Mouse (Mus musculus): ENCODE results near the gene Olfr312. TPM values are rescaled to one million over a fixed set of nuclear protein-coding genes. Genes with fewer than 3 reads are reported as not detected.
"Not testable (repeated sequence)": the region's sequence is repeated elsewhere in the genome, so short reads cannot be mapped to it uniquely, and the experiment has no call there.

Gene Olfr312
- not detected for polyA plus RNA-seq (2021)

DNA sequence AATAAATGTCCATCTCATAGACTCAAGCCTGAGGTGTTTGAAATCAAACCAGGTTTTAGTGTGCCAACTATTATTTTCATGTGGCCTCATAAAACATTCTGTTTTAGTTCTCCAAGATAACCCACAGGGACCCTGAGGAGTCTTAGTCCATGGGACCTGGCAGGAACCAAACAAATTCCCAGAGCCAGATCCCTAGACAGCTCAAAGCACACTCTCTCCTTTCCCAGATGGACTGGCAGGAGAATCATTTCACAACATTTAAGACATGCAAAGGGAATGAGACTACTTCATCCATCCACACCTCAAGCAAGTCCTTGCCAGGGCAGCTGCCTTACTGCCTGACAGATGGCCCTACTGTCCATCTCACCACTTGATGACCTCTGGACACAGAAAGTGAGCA lies at the start of gene Olfr312:
Gene Olfr312, plus strand, starts transcription at position 301 of the 400 bp plus-strand sequence.
- CTCF ChIA-PET: not testable (repeated sequence)

GRCm38 (mm10) chr11:58782480-58783089 lies 46.5 kb upstream of the Olfr312 start, which contains the start of gene Olfr314:
Gene Olfr314, plus strand, starts transcription at chr11:58782952.
- DNase-seq (ENCODE audit: low read depth, low spot score) (no peak), ATAC-seq (no peak)
- ChIA-PET CTCF (no interaction called here), POLR2A (no interaction called here)
- no peak for TF ChIP-seq CTCF (IDR thresholded peaks at IDR 0.05)
- no peaks in the 10 kb centered on the region for H3K27me3 ChIP-seq
- in situ Hi-C loops (cut with MboI; ENCODE audit: low pct_unique_long_range_greater_than_20kb): no loop called here

More for the DNA sequence above, at the start of gene Olfr312:
- H3K27me3 ChIP-seq; DNase-seq (ENCODE audit: low read depth, low spot score); ATAC-seq; in situ Hi-C loops (cut with MboI; ENCODE audit: low pct_unique_long_range_greater_than_20kb); POLR2A ChIA-PET: not testable (repeated sequence)

DNA sequence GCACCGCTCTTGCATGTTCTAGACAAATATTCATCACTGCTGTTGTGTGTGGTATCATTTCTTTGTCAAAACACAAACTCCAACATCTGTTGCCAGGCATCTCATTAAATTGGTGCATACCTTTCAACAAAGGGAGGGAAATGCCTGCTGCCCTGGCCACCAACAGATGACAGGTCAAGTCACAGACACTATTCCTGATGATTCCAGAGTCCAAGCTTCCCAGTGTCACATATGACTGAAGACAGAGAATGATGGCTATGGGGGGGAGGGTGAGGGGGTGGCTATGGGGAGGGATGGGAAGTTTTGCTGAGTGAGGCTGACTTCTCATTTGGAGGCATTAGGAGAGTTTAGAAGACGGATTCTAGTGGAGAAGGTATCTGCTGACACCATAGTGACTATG lies 44.9 kb upstream of the Olfr312 start:
- H3K27me3 ChIP-seq: no peaks in the 10 kb centered on the region
- in situ Hi-C loops (cut with MboI; ENCODE audit: low pct_unique_long_range_greater_than_20kb): no loop called here
- ChIA-PET CTCF (no interaction called here), POLR2A (no interaction called here)
- no peak for TF ChIP-seq CTCF (IDR thresholded peaks at IDR 0.05)
- ATAC-seq (no peak), DNase-seq (ENCODE audit: low read depth, low spot score) (no peak)

GRCm38 (mm10) chr11:58787651-58788050 lies 41.4 kb upstream of the Olfr312 start:
- in situ Hi-C loops (cut with MboI; ENCODE audit: low pct_unique_long_range_greater_than_20kb): no loop called here

DNA sequence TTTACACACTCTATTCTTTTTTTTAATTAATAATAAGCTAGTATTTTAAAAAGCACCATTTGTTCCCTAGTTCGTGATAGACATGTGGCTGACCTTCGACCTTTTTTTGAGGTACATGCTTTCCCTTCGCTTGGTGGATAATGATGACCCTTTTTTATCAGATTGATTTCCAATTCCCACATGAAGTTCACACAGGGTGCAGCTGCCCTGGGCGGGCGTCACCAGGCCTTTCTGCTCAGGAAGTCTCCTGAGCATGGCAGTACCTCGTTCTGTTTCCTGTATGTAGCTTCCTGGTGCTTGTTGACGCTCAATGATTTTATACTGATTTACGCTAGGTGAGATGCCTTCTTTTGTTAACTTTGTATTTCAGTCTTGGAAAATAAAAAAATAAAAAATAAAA lies 40.7 kb upstream of the Olfr312 start:
- no peak for TF ChIP-seq CTCF (IDR thresholded peaks at IDR 0.05)
- no peak for ATAC-seq
- in situ Hi-C loops (cut with MboI; ENCODE audit: low pct_unique_long_range_greater_than_20kb): no loop called here
- ChIA-PET POLR2A (no interaction called here), CTCF (interaction anchor here (0.8 to 1.1 kb wide), 2 partner anchors 9 to 17 kb away, joined by 3 to 4 read pairs; no protein-coding TSS in a partner anchor)
- no peak for DNase-seq (ENCODE audit: low read depth, low spot score)
- no peaks in the 10 kb centered on the region for H3K27me3 ChIP-seq

More at GRCm38 (mm10) chr11:58787651-58788050, 41.4 kb upstream of the Olfr312 start:
- ChIA-PET CTCF (interaction anchor here (1.1 kb wide), 1 partner anchor 16 kb away, joined by 3 read pairs; no protein-coding TSS in a partner anchor), POLR2A (no interaction called here)
- no peaks in the 10 kb centered on the region for H3K27me3 ChIP-seq
- ATAC-seq: no peak
- no peak for DNase-seq (ENCODE audit: low read depth, low spot score)
- no peak for TF ChIP-seq CTCF (IDR thresholded peaks at IDR 0.05)

DNA sequence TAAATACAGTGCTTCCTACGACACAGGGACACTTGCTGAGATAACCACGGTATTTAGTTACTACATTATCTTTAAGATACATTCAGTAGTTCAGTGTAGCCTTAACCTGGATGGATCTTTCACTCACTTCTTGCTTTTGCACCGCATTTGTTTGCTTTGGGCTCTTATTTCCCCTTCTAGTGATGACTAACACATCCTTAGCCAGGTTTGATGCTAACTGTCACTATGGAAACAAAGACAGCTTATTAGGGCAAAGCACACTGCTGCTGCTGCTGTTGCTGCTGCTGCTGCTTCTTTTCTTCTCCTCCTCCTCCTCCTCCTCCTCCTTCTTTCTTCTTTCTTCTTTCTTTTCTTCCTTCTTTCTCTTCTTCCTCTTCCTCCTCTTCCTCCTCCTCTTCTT lies 39.5 kb upstream of the Olfr312 start:
- POLR2A ChIA-PET: no interaction called here

DNA sequence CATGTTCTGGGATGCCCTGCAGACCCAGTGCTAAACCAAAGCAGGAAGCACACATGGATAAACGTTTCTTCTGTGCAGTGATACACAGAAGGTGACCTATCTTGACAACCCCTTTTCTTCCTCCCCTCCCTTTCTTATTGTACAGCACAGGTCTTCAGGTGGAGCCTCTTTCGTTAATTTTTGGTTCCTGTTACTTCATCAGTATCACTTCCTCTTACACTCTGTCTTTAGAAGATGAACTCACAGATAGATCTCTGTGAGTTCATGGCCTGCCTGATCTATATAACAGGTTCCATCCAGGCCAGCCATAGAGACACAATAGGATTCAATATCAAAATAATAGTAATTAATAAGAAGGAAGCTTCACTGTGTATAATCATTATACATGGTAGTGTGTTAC lies 39.0 kb upstream of the Olfr312 start:
- no peak for ATAC-seq
- no peak for DNase-seq (ENCODE audit: low read depth, low spot score)
- H3K27me3 ChIP-seq: no peaks in the 10 kb centered on the region
- POLR2A ChIA-PET: no interaction called here
- CTCF ChIA-PET: no interaction called here
- no peak for TF ChIP-seq CTCF (IDR thresholded peaks at IDR 0.05)
- in situ Hi-C loops (cut with MboI; ENCODE audit: low pct_unique_long_range_greater_than_20kb): no loop called here

More for the DNA sequence above, 39.5 kb upstream of the Olfr312 start:
- in situ Hi-C loops (cut with MboI; ENCODE audit: low pct_unique_long_range_greater_than_20kb): no loop called here
- no peak for TF ChIP-seq CTCF (IDR thresholded peaks at IDR 0.05)
- H3K27me3 ChIP-seq: no peaks in the 10 kb centered on the region
- DNase-seq (ENCODE audit: low read depth, low spot score) (no peak), ATAC-seq (no peak)
- CTCF ChIA-PET: no interaction called here

DNA sequence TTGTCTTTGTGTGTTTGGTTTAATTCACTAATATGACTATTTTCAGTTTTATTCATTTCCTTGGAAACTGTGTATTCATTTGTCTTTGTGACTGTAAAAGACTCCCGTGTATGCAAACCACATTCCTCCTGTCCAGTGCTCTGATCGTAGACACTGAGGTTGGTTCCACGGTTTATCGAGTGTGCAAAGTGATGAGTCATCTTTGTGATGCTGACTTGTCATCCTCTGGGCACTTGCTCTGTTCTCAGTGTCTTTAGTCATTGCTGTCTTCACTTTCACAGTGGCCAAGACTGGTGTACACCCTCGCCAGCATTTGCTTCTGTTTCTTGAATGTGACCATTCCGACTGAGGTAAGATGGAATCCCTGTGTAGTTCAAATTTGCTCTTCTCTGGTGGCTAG lies 38.4 kb upstream of the Olfr312 start:
- in situ Hi-C loops (cut with MboI; ENCODE audit: low pct_unique_long_range_greater_than_20kb): no loop called here
- no peak for ATAC-seq
- CTCF ChIA-PET: no interaction called here

DNA sequence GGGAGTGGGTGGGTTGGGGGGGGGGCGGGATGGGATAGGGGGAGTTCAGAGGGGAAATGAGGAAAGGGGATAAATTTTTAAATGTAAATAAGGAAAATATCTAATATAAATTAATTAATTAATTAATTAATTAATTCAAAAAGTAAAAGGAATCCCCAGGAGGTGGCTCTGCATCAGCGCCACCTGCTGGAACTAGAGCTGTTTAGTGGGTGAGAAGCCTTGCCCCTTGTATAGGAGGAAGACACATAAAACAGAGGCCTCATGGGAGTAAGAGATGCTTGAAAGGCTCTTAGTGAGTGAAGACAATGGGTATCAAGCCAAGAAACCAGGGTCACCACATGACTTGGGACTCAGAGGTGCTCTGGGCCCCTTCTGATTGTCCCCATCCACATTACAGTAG lies 33.2 kb upstream of the Olfr312 start:
- H3K27me3 ChIP-seq: peaks cover 12% of the 10 kb centered on the region
- in situ Hi-C loops (cut with MboI; ENCODE audit: low pct_unique_long_range_greater_than_20kb): no loop called here
- DNase-seq (ENCODE audit: low read depth, low spot score): no peak
- POLR2A ChIA-PET: no interaction called here
- TF ChIP-seq CTCF (IDR thresholded peaks at IDR 0.05): no peak
- CTCF ChIA-PET: no interaction called here
- no peak for ATAC-seq

More for the DNA sequence above, 38.4 kb upstream of the Olfr312 start:
- no peak for TF ChIP-seq CTCF (IDR thresholded peaks at IDR 0.05)
- no peak for DNase-seq (ENCODE audit: low read depth, low spot score)
- H3K27me3 ChIP-seq: no peaks in the 10 kb centered on the region
- POLR2A ChIA-PET: no interaction called here

- DNase-seq (ENCODE audit: low read depth, low spot score) (no peak), ATAC-seq (no peak)
- POLR2A ChIA-PET: no interaction called here
- H3K27me3 ChIP-seq: peaks cover 12% of the 10 kb centered on the region
- CTCF ChIA-PET: no interaction called here
- no peak for TF ChIP-seq CTCF (IDR thresholded peaks at IDR 0.05)
- in situ Hi-C loops (cut with MboI; ENCODE audit: low pct_unique_long_range_greater_than_20kb): no loop called here
These were observed 32.2 kb upstream of the Olfr312 start for GRCm38 (mm10) chr11:58796850-58797249.

GRCm38 (mm10) chr11:58799747-58800146 lies 29.3 kb upstream of the Olfr312 start:
- peaks cover 19% of the 10 kb centered on the region for H3K27me3 ChIP-seq
- ChIA-PET POLR2A (no interaction called here), CTCF (no interaction called here)
- in situ Hi-C loops (cut with MboI; ENCODE audit: low pct_unique_long_range_greater_than_20kb): no loop called here
- ATAC-seq: no peak
- no peak for TF ChIP-seq CTCF (IDR thresholded peaks at IDR 0.05)
- no peak for DNase-seq (ENCODE audit: low read depth, low spot score)
